Mouse (Mus musculus): ENCODE data around the gene Prepl. TPM values are rescaled to one million over a fixed set of nuclear protein-coding genes. Genes with fewer than 3 reads are reported as not detected.

Prepl gene
- polyA plus RNA-seq, 1 experiment = 16.7 TPM

- H3K4me3 ChIP-seq (ENCODE audit: insufficient read depth, low read length) = no peak within 1 kb of the TSS
- H3K27ac ChIP-seq (ENCODE audit: insufficient read depth, low read depth, low read length) = no peak within 1 kb of the TSS
- TF ChIP-seq POLR2A (IDR thresholded peaks at IDR 0.05; ENCODE audit: borderline replicate concordance, low read depth, low read length) (no peak), CTCF (IDR thresholded peaks at IDR 0.05; ENCODE audit: low read depth, low read length) (no peak)
- no peaks in the 10 kb centered on the region for H3K4me1 ChIP-seq (ENCODE audit: control insufficient read depth, insufficient read depth, low read length)
These were observed 61.8 kb downstream of the Prepl start, which contains the start of gene Slc3a1 for GRCm38 (mm10) chr17:85028093-85028739. Gene Slc3a1, plus strand, starts transcription at chr17:85028376.

- no peak overlapping the region for H3K4me3 ChIP-seq (ENCODE audit: insufficient read depth, low read length)
- TF ChIP-seq CTCF (IDR thresholded peaks at IDR 0.05; ENCODE audit: low read depth, low read length) = no peak
- no peak for TF ChIP-seq POLR2A (IDR thresholded peaks at IDR 0.05; ENCODE audit: borderline replicate concordance, low read depth, low read length)
- no peaks in the 10 kb centered on the region for H3K4me1 ChIP-seq (ENCODE audit: control insufficient read depth, insufficient read depth, low read length)
- no peak overlapping the region for H3K27ac ChIP-seq (ENCODE audit: insufficient read depth, low read depth, low read length)
These were observed 62.8 kb downstream of the Prepl start for GRCm38 (mm10) chr17:85027247-85027646.

DNA sequence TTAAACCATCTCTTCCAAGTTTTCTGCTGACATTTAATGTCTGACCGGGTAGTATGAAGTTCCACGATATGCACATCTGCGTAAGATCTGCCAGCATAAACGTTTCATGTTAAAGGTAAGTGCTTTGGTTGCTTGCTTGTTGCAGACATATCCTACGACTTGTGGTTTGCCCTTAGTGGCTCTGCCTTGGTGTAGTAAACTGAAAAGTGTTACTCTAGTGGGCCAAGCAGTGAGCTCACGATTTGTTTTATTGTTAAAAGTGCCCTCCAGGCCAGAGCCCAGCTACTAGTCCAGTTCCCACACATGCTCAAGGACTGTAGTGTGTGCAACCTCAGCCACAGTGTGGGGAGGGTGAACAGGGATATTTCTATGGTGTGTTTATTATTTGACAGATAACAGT, 63.6 kb downstream of the Prepl start:
- TF ChIP-seq CTCF (IDR thresholded peaks at IDR 0.05; ENCODE audit: low read depth, low read length) (no peak), POLR2A (IDR thresholded peaks at IDR 0.05; ENCODE audit: borderline replicate concordance, low read depth, low read length) (no peak)
- H3K27ac ChIP-seq (ENCODE audit: insufficient read depth, low read depth, low read length) = no peak overlapping the region
- no peaks in the 10 kb centered on the region for H3K4me1 ChIP-seq (ENCODE audit: control insufficient read depth, insufficient read depth, low read length)
- H3K4me3 ChIP-seq (ENCODE audit: insufficient read depth, low read length) = no peak overlapping the region

- Histone ChIP-seq H3K4me1 (ENCODE audit: control insufficient read depth, insufficient read depth, low read length) (no peaks in the 10 kb centered on the region), H3K27ac (ENCODE audit: insufficient read depth, low read depth, low read length) (no peak overlapping the region), H3K4me3 (ENCODE audit: insufficient read depth, low read length) (no peak overlapping the region)
- TF ChIP-seq POLR2A (IDR thresholded peaks at IDR 0.05; ENCODE audit: borderline replicate concordance, low read depth, low read length) (no peak), CTCF (IDR thresholded peaks at IDR 0.05; ENCODE audit: low read depth, low read length) (no peak)
These were observed 64.9 kb downstream of the Prepl start for GRCm38 (mm10) chr17:85025151-85025550.

DNA sequence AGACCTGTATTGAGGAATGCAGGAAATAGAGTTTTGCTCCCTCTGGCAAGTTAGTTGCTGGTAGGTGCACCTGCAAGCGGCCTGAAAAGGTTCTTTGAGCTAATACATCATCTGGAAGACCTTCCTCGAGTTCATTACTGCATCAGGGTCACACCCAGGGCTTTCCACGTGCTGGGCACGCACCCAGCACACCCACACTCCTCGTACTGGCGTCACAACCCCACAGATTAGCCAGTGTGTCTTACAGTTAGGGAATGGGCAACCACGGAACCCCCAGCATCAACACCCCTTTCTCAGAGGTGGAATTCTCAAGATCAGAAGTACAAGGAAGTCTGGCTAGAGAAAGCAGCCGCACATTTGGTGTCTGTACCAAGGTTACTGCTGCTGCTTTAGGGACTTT, 65.8 kb downstream of the Prepl start:
- Histone ChIP-seq H3K27ac (ENCODE audit: insufficient read depth, low read depth, low read length) (no peak overlapping the region), H3K4me3 (ENCODE audit: insufficient read depth, low read length) (no peak overlapping the region), H3K4me1 (ENCODE audit: control insufficient read depth, insufficient read depth, low read length) (peaks cover 2% of the 10 kb centered on the region)
- TF ChIP-seq POLR2A (IDR thresholded peaks at IDR 0.05; ENCODE audit: borderline replicate concordance, low read depth, low read length) = no peak
- TF ChIP-seq CTCF (IDR thresholded peaks at IDR 0.05; ENCODE audit: low read depth, low read length) = no peak

DNA sequence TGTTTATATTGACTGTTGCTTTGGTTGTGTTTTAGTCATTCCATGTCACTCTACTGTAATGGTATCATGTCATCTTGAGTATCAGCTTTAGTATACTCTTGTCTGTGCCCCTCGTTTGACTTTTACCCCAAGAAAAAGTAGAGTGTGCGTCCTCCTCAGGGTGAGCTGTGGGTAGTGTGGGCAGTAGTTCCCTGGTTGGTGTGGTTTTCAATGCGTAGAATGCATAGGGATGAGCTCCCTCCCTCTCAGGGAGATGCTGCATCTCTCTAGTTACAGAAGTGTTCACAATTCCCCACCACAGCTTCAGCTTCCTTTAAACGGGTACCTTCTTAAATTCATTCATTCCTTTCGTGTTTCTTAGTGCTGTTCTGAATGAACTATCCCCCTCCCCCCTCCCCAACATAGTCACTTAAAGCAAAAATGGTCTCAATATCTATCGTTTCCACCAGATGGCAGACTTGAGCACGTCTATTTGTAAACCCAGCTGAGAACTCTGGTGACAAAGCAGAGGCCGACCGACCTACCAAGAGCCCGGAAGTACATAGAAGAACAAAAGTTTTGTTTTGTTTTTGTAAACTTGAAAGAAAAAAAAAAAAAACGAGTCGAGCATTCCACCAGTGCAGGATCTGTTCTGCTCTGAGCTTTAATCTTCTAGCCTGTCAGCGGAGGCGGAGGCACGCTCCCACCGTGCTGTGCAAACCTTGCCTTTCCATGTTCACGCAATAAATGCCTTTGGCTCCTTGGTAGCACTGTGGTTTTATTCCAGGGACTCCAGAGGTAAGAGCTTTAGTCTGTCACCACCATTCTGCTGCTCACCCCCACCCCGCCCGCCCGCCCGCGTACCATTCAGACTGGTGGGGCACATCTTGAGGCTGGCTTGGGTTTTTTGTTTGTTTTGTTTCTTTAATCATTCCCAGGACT, 66.5 kb downstream of the Prepl start:
- Histone ChIP-seq H3K27ac (ENCODE audit: insufficient read depth, low read depth, low read length) (no peak overlapping the region), H3K4me3 (ENCODE audit: insufficient read depth, low read length) (no peak overlapping the region), H3K4me1 (ENCODE audit: control insufficient read depth, insufficient read depth, low read length) (peaks cover 6% of the 10 kb centered on the region)
- TF ChIP-seq CTCF (IDR thresholded peaks at IDR 0.05; ENCODE audit: low read depth, low read length) = no peak
- TF ChIP-seq POLR2A (IDR thresholded peaks at IDR 0.05; ENCODE audit: borderline replicate concordance, low read depth, low read length) = no peak

DNA sequence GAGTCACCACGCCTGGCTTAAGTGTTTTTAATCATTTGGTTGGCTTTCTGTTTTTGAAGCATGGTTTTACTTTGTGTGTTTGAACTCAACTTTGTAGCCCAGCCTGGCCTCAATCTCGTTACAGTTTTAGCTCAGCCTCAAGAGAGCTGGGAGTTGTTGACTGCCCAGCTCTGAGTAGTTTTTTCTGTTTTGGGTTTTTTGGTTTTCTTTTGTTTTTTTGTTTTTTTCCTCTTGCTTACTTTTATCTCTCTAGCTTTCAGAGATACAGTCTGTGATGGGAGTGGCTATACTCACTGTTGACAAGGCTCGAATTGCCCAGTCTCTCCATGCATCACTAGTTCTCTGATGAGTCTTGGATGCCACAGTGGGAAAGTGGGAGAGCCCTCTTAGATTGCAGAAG, 69.7 kb downstream of the Prepl start:
- H3K27ac ChIP-seq (ENCODE audit: insufficient read depth, low read depth, low read length) = no peak overlapping the region
- TF ChIP-seq CTCF (IDR thresholded peaks at IDR 0.05; ENCODE audit: low read depth, low read length) = no peak
- no peak for TF ChIP-seq POLR2A (IDR thresholded peaks at IDR 0.05; ENCODE audit: borderline replicate concordance, low read depth, low read length)
- H3K4me1 ChIP-seq (ENCODE audit: control insufficient read depth, insufficient read depth, low read length) = peaks cover 11% of the 10 kb centered on the region
- H3K4me3 ChIP-seq (ENCODE audit: insufficient read depth, low read length) = no peak overlapping the region

DNA sequence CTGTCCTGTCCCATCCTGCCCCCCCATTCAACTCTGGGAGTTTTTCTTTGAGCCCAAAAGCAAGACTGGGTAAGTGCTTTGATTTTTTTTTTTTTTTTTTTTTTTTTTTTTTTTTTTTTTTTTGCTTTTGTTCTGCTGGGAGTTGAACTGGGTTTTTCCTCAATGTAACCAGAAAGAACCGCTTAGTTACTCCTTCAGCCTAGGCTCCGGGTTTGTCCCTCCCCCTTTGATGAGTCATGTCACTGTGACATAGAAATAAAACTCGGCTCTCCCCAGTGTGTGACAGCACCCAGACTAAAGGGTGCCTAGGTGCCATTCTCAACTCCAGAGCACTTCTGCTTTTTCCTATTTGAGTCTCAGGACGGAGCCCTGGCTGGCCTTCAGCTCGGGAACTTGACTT, 71.2 kb downstream of the Prepl start:
- TF ChIP-seq CTCF (IDR thresholded peaks at IDR 0.05; ENCODE audit: low read depth, low read length) = no peak
- no peak for TF ChIP-seq POLR2A (IDR thresholded peaks at IDR 0.05; ENCODE audit: borderline replicate concordance, low read depth, low read length)
- H3K27ac ChIP-seq (ENCODE audit: insufficient read depth, low read depth, low read length) = no peak overlapping the region
- H3K4me3 ChIP-seq (ENCODE audit: insufficient read depth, low read length) = no peak overlapping the region
- H3K4me1 ChIP-seq (ENCODE audit: control insufficient read depth, insufficient read depth, low read length) = peaks cover 11% of the 10 kb centered on the region

GRCm38 (mm10) chr17:85018344-85018743, 71.7 kb downstream of the Prepl start:
- Histone ChIP-seq H3K27ac (ENCODE audit: insufficient read depth, low read depth, low read length) (no peak overlapping the region), H3K4me3 (ENCODE audit: insufficient read depth, low read length) (no peak overlapping the region), H3K4me1 (ENCODE audit: control insufficient read depth, insufficient read depth, low read length) (peaks cover 11% of the 10 kb centered on the region)
- TF ChIP-seq POLR2A (IDR thresholded peaks at IDR 0.05; ENCODE audit: borderline replicate concordance, low read depth, low read length) (no peak), CTCF (IDR thresholded peaks at IDR 0.05; ENCODE audit: low read depth, low read length) (no peak)

DNA sequence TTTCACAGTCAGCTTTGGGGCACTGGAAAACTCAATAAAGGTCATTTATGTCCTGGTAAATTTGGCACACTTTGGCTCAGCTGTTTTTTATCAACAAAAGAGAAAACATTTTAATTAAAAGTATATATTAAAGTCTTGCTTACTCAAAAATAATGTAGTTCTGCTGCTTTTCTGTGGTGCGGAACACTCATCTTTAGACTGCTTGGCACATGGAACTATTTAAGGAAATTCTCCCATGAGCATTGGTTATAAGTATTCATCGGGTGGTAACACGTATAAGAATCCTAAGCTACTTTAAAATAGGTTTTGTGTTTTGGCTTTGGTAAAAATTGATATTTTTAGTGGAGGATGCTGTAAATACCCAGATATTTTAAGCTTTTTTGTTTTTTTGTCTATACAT, 75.4 kb downstream of the Prepl start:
- H3K27ac ChIP-seq (ENCODE audit: insufficient read depth, low read depth, low read length) = no peak overlapping the region
- H3K4me3 ChIP-seq (ENCODE audit: insufficient read depth, low read length) = no peak overlapping the region
- TF ChIP-seq CTCF (IDR thresholded peaks at IDR 0.05; ENCODE audit: low read depth, low read length) (no peak), POLR2A (IDR thresholded peaks at IDR 0.05; ENCODE audit: borderline replicate concordance, low read depth, low read length) (no peak)
- peaks cover 11% of the 10 kb centered on the region for H3K4me1 ChIP-seq (ENCODE audit: control insufficient read depth, insufficient read depth, low read length)

Data from bone marrow macrophage, adult 2 months (primary cell).